Mouse (Mus musculus) limb, embryonic 10.5 days (tissue): ENCODE measurements around the gene Agap3. TPM values are rescaled to one million over a fixed set of nuclear protein-coding genes. Genes with fewer than 3 reads are reported as not detected.

Experiments
- DNase-seq: peaks from one replicate; pipeline ENCODE4 v3.0.0-alpha.2; 2017; ENCODE audit warnings: low spot score
- H3K27ac ChIP-seq: fragments of 300-500 bp; sonication (generic); 2 replicates; pipeline ENCODE4 v1.5.1; 2016; ENCODE audit warnings: mild to moderate bottlenecking
- H3K27me3 ChIP-seq: fragments of 300-500 bp; sonication (generic); 2 replicates; pipeline ENCODE4 v1.6.1; 2016; ENCODE audit warnings: low read depth, mild to moderate bottlenecking; ENCODE audit not compliant: poor library complexity, severe bottlenecking
- H3K36me3 ChIP-seq: fragments of 300-500 bp; sonication (generic); 2 replicates; pipeline ENCODE4 v1.6.1; 2016; ENCODE audit warnings: mild to moderate bottlenecking, moderate library complexity
- H3K4me1 ChIP-seq: fragments of 300-500 bp; sonication (generic); 2 replicates; pipeline ENCODE4 v1.6.1; 2016
- H3K4me3 ChIP-seq: fragments of 300-500 bp; sonication (generic); 2 replicates; pipeline ENCODE4 v1.5.1; 2016; ENCODE audit warnings: mild to moderate bottlenecking, moderate library complexity
- H3K9me3 ChIP-seq: fragments of 300-500 bp; sonication (generic); replicated peaks from 2 replicates; pipeline ENCODE4 v1.6.1; 2016; ENCODE audit warnings: mild to moderate bottlenecking
- WGBS: fragments of 180-500 bp; shearing (Covaris S2); methylation state at CpG from one replicate; pipeline ENCODE4 v1.1.7; 2016; 5-methylcytosine and 5-hydroxymethylcytosine counted together
- polyA plus RNA-seq: library from polyadenylated mRNA; unstranded; fragments of >200 nt; fragmentation: Nextera tagmentation; extraction: Ambion mirVana; gene quantifications from 2 replicates; pipeline ENCODE4 v1.2.1, GENCODE M21; 2016

Agap3 gene
- polyA plus RNA-seq, 1 experiment from 2014 or later: 39.8 TPM

DNA sequence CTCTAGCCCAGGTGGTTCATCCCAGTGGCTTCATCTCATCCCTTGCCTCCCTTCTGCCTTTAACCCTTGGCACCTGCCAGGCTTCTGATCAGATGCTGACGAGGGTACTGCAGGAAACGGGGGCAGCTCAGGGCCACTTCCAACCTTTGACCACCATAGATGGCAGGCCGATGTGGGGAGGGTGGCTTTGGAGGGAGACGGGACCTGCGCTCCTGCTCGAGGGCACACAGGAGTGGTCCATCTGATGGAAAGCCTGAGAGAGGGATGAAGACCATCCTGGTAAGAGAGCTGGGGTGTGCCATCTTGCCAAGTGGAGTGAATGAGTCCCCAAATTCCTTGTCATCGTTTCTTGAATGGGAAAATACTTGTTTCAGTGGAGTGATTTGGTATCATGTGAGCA, 8.8 kb upstream of the Agap3 start:
- Histone ChIP-seq H3K4me1 (peaks cover 44% of the 10 kb centered on the region), H3K36me3 (peaks cover 58% of the 10 kb centered on the region), H3K27ac (no peak overlapping the region), H3K27me3 (no peaks in the 10 kb centered on the region), H3K4me3 (no peak overlapping the region), H3K9me3 (no peaks in the 10 kb centered on the region)
- no peak for DNase-seq
- WGBS: 93% methylated on average over 7 of the region's 7 CpGs

DNA sequence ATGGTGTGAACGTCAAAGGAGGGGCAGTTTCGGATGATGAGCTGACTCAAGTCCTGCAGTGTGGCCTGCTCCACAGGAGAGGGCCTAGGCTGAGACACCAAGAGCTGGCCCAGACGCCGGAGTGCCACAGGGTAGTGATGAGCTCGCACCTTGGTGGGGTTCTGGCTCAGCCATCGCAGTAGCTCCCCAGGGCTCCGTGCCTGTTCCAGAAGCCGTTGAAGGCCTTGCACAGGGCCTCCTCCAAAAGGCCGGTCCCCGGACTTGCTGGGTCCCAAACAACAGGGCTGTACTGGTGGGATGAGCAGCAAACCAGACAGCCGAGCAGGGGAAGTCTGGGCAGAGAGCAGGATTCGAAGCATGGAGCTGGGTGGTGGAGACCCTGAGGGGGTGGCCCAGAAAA, 8.1 kb upstream of the Agap3 start:
- peak overlapping the region; percentile 96 for H3K27ac ChIP-seq

DNA sequence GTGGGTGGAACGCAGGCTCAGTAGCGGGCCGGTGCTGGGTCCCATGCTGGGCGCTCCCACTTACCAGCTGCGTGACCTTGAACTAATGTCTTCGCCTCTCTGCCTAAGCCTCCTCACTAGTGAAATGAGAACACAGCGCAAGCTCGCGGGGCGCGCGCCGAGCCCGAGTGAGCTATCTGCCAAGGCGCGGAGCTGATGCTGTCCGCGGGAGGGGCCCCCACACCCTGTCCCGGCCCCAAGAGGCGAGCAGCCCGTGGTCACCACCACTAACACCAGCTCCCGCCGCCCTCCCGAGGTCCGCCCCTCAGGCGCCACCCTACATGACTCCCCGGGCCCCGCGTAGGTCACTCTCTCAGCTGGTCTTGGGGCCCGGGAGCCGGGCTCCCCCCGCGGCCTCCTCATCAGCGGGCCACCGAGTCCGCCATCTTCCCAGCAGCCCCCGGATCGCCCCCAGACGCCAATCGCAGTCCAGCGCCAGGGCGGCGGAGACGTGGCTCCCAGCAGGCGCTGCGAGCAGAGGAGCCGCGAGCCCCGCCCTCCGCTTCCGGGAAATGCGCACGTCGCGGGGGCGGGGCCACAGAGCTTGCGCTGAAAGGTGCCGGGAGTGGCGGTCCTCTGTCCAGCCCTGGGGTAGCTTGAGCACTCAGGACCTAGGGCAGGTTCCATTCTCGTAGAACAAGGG, 7.1 kb upstream of the Agap3 start, which contains the start of gene Fastk:
Gene Fastk (minus strand): TSS at position 542 of the 682 bp plus-strand sequence.
- peak; percentile 96 for DNase-seq
- H3K27ac ChIP-seq: peak within 1 kb of the TSS; percentile 96
- peaks cover 41% of the 10 kb centered on the region for H3K36me3 ChIP-seq
- peak within 1 kb of the TSS; percentile 91 for H3K4me3 ChIP-seq
- no peaks in the 10 kb centered on the region for H3K9me3 ChIP-seq
- whole genome bisulfite sequencing: under 1% methylated on average over 60 of the region's 60 CpGs
- H3K27me3 ChIP-seq: no peaks in the 10 kb centered on the region; the same call in 1 of the 2 replicates
- peaks cover 45% of the 10 kb centered on the region for H3K4me1 ChIP-seq

More for the DNA sequence above, 8.1 kb upstream of the Agap3 start:
- Histone ChIP-seq H3K4me3 (peak overlapping the region; percentile 91), H3K36me3 (peaks cover 50% of the 10 kb centered on the region), H3K9me3 (no peaks in the 10 kb centered on the region), H3K4me1 (peaks cover 45% of the 10 kb centered on the region), H3K27me3 (no peaks in the 10 kb centered on the region; the same call in 1 of the 2 replicates)
- 88% methylated on average over 12 of the region's 12 CpGs for WGBS
- no peak for DNase-seq

DNA sequence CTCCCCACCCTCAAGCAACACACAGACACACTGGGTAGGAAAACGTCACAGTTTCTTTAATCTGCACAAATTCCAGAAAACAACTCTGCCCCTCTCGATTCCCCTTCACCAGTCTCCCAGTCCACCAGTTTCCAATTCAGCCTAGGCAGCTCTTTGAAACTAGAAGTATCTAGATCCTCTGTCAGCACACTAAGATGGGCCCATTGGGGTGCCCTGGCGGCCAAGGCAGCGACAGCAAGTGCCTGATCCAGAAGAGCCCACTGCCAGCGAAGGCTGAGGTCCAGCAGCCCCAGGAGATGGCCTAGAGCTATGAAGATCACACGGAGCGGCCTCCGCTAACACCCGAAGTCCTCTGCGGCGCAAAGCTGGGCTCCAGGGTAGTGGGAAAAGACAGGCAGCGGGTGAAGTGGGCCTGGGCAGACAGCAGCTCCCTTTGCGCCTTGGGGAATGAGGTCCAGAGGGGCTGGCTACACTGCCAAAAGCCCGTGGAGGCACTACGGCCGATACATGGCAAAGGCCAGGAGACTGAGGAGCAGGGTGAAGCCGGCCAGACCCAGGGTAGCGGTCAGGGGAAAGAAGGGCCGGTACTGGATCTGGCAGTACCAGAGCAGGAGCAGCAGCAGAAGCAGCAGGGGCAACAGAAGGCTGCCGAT, 6.4 kb upstream of the Agap3 start:
- H3K27me3 ChIP-seq: no peaks in the 10 kb centered on the region; the same call in 1 of the 2 replicates
- 58% methylated on average over 20 of the region's 20 CpGs for WGBS
- H3K4me1 ChIP-seq: peaks cover 45% of the 10 kb centered on the region
- H3K4me3 ChIP-seq: peak overlapping the region; percentile 91
- no peak for DNase-seq
- H3K9me3 ChIP-seq: no peaks in the 10 kb centered on the region
- peak overlapping the region; percentile 96 for H3K27ac ChIP-seq
- peaks cover 34% of the 10 kb centered on the region for H3K36me3 ChIP-seq

DNA sequence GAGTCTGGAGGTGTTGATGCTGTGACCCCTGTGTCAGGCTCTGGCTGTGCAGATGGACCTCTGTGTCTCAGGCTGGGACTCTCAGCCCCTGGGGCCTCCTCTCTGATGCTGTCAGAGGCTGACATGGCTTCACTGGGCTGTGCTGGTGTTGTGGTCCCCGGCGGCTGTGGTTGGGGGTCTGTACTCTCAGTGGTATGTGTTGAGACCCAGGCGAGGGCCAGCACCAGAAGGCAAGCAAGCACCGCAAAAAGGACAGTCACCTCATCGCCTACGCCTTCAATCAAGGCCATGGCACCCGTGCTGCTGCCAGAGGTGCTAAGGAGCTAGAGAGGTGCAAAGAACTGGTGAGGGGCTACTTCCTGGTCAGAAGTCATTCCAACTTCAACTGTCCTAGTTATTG, 5.3 kb upstream of the Agap3 start:
- Histone ChIP-seq H3K27me3 (no peaks in the 10 kb centered on the region; the same call in 1 of the 2 replicates), H3K27ac (no peak overlapping the region), H3K9me3 (no peaks in the 10 kb centered on the region), H3K36me3 (peaks cover 23% of the 10 kb centered on the region), H3K4me3 (peak overlapping the region; percentile 63; the same call in 1 of the 2 replicates), H3K4me1 (peaks cover 54% of the 10 kb centered on the region)
- 88% methylated on average over 7 of the region's 7 CpGs for WGBS
- no peak for DNase-seq

DNA sequence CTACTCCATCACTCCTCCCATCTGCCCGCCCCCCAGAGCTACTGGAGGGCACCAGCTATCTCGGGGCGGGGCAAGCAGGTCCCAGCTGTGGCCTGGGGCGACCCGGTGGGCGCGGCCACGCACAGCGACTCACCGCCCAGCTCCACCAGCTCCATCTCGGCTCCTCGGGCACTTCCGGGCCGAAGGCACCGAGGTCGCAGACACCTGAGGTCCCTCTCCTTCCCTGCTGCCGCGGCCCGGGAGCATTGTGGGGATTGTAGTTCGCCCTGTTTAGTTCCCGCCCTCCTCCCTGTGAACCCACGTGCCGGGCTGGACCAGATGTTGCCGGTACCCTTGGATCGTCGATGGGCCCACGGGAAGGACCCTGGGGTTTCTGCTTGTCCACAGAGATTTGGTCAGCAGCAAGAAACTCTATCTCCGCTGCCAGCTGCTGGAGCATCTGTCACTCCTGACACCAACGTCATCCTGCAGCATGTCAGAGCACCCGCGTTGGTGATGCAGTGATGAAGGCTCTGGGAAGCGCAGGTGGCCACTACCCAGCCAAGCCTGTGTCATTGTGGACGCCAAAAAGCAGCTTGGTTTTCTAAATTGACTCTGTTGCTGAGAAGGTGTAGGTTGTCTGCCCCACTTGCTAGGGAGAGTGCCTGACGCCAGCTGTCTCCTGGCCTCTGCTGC, 4.2 kb upstream of the Agap3 start, which contains the start of gene Tmub1:
Gene Tmub1 (minus strand): TSS at position 231 of the 675 bp plus-strand sequence.
- peak; percentile 88 for DNase-seq
- Histone ChIP-seq H3K27ac (peak within 1 kb of the TSS; percentile 82), H3K9me3 (no peaks in the 10 kb centered on the region), H3K36me3 (peaks cover 12% of the 10 kb centered on the region), H3K4me1 (peaks cover 58% of the 10 kb centered on the region), H3K4me3 (peak within 1 kb of the TSS; percentile 63), H3K27me3 (no peaks in the 10 kb centered on the region; the same call in 1 of the 2 replicates)
- 2% methylated on average over 34 of the region's 34 CpGs for WGBS

DNA sequence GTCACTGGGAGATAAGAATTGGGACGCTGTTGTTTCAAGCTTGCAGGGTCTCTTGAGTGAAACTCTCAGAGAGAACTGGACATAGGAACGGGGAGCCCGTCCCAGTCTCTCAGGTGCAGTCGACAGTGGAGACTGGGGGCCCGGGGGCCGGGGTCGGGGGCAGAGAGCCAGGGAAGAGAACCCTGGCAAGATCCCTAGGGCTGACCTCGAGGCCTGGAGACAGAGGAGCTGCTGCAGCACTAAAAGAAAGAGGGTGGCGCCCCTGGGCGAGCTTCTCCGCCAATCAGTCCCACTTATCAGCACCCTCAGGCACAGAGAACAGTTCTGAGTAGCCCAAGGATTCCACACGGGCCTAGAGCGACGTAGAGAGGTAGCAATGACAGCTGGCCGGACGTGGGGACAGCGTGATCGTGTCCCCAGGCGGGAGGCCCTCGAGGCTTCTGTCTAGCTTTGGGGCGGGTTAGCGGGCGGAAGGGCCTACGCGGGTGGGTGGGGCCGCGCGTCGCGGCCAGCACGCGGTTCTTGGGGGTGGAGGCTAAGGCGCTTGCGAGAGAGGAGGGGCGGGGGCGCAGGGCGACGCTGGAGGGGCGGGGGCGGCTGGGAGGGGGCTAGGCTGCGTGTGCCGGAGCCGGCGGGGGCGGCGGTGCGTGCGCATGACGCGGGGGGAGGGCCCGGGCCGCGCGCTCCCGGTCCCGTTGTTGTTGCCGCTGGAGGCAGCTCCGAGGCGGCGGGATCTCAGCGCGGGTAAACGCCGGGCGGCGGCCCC, 530 bp upstream of the Agap3 start:
- H3K4me1 ChIP-seq: peaks cover 68% of the 10 kb centered on the region
- H3K9me3 ChIP-seq: no peaks in the 10 kb centered on the region
- H3K36me3 ChIP-seq: peaks cover 21% of the 10 kb centered on the region
- peak overlapping the region; percentile 86 for H3K4me3 ChIP-seq
- no peaks in the 10 kb centered on the region; the same call in 1 of the 2 replicates for H3K27me3 ChIP-seq
- 2% methylated on average over 62 of the region's 66 CpGs for WGBS
- DNase-seq: peak; percentile 92
- H3K27ac ChIP-seq: peak overlapping the region; percentile 97

DNA sequence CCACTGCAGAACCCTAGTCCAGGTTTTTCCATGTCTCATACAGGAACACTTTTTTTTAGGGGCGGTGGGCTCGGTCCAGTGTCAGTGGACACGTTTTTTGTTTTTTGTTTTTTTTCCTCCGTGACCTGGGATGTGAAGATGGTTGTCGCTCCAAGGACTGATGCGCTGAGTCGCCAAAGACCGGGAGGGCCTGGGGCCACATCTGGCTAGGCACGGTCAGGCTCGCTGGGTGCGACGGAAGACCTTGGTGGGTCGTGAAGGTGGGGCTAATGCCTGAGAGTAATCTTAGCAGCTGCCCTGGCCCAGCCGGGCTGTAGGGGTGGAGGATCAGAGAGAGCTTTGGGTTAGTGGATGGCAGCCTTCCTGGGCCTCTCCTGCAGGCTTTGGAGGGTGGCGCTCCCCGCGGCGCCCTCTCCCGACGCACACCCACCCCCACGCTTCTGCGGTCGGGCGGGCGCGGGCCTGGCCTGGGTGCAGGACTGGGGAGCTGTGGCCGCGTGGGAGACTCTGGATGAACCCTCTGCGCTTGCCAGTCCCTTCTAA, 785 bp downstream of the Agap3 start:
- Histone ChIP-seq H3K36me3 (peaks cover 33% of the 10 kb centered on the region), H3K4me3 (peak overlapping the region; percentile 86), H3K4me1 (peaks cover 54% of the 10 kb centered on the region), H3K27ac (peak overlapping the region; percentile 97), H3K9me3 (no peaks in the 10 kb centered on the region), H3K27me3 (no peaks in the 10 kb centered on the region; the same call in 1 of the 2 replicates)
- under 1% methylated on average over 29 of the region's 29 CpGs for WGBS
- DNase-seq: peak; percentile 67

DNA sequence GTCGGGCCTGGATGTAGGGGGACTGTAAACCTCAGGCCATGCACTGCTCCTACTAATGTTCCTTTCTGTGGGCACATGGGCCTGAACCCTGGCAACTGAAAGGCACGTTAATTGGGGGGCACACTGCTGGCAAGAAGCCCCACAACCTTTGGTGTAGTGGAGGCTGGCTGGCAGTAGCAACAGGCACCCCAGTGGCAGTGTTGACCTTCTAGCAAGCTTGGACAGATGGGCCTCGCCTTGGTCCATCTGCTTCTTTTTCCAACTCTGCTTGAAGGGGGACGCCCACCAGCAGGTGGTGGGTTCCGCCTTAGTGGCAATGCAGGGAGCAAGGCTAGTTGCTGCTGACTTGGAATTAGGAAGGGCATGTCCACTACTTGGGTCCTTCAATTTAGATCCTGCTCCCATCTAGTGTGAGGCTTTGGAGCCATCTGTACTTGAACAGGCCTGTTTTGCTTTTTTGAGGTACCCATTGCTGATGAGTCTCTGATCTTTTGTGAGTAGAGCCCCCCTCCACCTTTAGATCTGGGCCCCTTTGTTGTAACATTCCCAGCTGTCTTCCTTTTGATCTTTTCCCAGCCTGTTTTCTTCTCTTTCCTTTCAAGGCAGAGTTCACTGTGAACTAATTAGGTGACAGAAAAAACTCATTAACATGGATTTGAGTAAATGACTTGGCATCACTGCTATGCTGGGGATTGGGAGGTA, 1.5 kb downstream of the Agap3 start:
- Histone ChIP-seq H3K27ac (peak overlapping the region; percentile 97), H3K27me3 (no peaks in the 10 kb centered on the region; the same call in 1 of the 2 replicates), H3K36me3 (peaks cover 39% of the 10 kb centered on the region), H3K4me3 (peak overlapping the region; percentile 86), H3K4me1 (peaks cover 49% of the 10 kb centered on the region), H3K9me3 (no peaks in the 10 kb centered on the region)
- WGBS: 4% methylated on average over 5 of the region's 5 CpGs
- DNase-seq: no peak

DNA sequence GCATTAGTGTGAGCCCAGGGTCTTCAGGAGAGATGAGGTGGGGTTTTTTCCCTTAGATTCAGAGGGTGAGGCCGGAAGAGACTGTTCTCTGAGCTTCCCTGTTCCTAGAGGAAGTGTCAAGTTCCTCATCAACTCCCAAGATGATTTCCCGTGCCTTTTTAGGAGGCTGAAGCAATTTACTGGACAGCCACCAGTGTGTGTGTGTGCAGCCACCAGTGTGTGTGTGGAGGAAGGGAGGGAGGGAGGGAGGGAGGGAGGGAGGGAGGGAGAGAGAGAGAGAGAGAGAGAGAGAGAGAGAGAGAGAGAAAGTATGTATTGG, 2.0 kb downstream of the Agap3 start:
- Histone ChIP-seq H3K36me3 (peaks cover 44% of the 10 kb centered on the region), H3K4me1 (peaks cover 49% of the 10 kb centered on the region), H3K27ac (no peak overlapping the region; the same call in 1 of the 2 replicates), H3K9me3 (no peaks in the 10 kb centered on the region), H3K4me3 (peak overlapping the region; percentile 86), H3K27me3 (no peaks in the 10 kb centered on the region; the same call in 1 of the 2 replicates)
- DNase-seq: no peak
- WGBS: 6% methylated on average over 2 of the region's 2 CpGs

DNA sequence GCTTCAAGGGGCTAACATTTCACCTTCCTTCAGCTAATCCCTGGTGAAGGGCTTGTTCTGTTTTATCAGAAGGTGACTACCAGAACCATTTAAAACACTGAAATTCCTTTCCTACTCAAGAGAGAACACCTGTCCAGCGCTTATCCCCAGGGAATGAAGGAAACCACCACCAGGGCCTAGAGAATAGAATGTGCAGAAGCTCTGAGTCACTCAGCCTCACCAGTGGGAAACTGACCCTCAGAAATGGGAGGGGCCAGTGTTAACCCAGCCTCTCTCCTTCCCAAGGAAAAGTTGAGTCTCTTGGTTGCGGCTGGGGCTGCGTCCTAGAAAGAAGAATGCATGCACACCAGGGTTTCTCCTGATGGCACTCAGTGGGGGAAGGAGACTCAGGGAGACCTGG, 3.1 kb downstream of the Agap3 start:
- Histone ChIP-seq H3K4me3 (peak overlapping the region; percentile 86), H3K27ac (0 out of 2 replicates have a peak overlapping the region, but pooled peaks have one; percentile 21), H3K27me3 (no peaks in the 10 kb centered on the region), H3K9me3 (no peaks in the 10 kb centered on the region), H3K36me3 (peaks cover 55% of the 10 kb centered on the region), H3K4me1 (peaks cover 49% of the 10 kb centered on the region)
- WGBS: 89% methylated on average over 3 of the region's 3 CpGs
- no peak for DNase-seq
